Comparison of ENCODE assay signal across 10 mouse cellular contexts in the genomic region with DNA sequence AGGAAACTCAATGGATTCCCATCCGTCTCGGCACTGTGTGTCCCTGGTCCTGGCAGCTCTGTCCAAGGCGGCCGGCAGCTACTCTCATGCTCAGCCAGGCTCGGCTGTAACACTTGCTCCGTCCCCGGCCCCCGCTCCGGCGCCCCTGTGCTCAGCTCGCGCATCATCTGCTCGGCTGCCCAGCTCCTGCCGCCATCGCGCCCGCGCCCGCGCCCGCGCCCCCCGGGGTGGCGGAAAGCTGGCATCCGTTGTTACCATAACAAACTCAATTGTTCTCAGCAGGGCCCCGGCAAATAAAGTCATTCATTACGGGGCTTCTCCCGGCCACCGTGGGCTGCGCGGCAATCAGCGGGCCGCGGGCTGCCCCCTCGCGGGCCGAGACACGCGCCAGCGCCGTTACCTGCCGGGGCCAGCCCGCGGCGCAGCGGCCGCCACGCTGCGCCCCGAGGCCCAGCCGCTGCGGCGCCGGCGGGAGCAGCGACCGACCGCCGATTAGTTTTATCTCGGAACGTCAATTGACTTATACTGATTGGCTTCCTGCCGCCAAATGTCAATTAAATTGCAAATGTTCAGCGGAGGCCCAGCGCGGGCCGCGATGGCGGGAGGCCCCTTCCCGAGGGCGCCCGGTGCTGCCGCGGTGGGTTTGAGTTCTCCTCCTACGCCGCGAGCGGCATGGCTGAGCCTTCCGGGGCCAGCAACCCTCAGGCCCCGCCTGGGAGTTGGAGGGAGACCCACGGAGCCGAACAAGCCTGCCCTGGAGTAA. TPM values are rescaled to one million over a fixed set of nuclear protein-coding genes. Genes with fewer than 3 reads are reported as not detected.
DNase-seq lines count a peak whose midpoint lies in the region; ATAC-seq and TF ChIP-seq lines count a peak whose summit lies in the region.
"Had no signal": no experiment of that assay in that cellular context is flagged by ENCODE, and none has a peak within 500 bp of the region (broad histone marks: within the 10 kb centered on the region; RNA-seq: fewer than 3 reads in every experiment).

No protein-coding gene starts in this region.

- peaks cover 80% of the 10 kb centered on the region for H3K27me3 ChIP-seq in heart, embryonic 12.5 days (replicated peaks)
- H3K27me3 ChIP-seq in liver, embryonic 12.5 days (replicated peaks), result peaks cover 87% of the 10 kb centered on the region

- no peak for DNase-seq in heart, adult 18-20 months
- no peak for DNase-seq in ES-E14 (ENCODE audit: low read depth, low spot score)
- peak; percentile 73 for DNase-seq in embryo, embryonic 10 days (ENCODE audit: low spot score)
- DNase-seq in heart, postnatal 4 days, result peak; percentile 25
- DNase-seq in right cerebral cortex, postnatal 25 days, result peak; percentile 14
- DNase-seq in thymus, postnatal 0 days (ENCODE audit: low spot score), result no peak

- peak overlapping the region; percentile 58 for H3K4me3 ChIP-seq in heart, embryonic 12.5 days
- peak overlapping the region; percentile 66 to 68 for H3K4me3 ChIP-seq in ES-E14 (ENCODE audit: insufficient read depth in 1 of 2, low read depth in 1 of 2, low read length in 2 of 2, poor library complexity in 1 of 2, severe bottlenecking in 1 of 2)
- H3K4me3 ChIP-seq in liver, embryonic 12.5 days, result peak overlapping the region; percentile 45

- in situ Hi-C loops in ES-E14 (cut with MboI; ENCODE audit: low sequenced_read_pairs in 2 of 2, unreplicated experiment in 2 of 2), result no loop called here

- no peaks in the 10 kb centered on the region for H3K36me3 ChIP-seq in heart, embryonic 12.5 days
- no peaks in the 10 kb centered on the region for H3K36me3 ChIP-seq in ES-E14 (ENCODE audit: control insufficient read depth, insufficient read depth, low read length, poor library complexity, severe bottlenecking)
- H3K36me3 ChIP-seq in liver, embryonic 12.5 days, result no peaks in the 10 kb centered on the region
- H3K36me3 ChIP-seq: G1E had no signal

- WGBS in heart, embryonic 12.5 days, result under 1% methylated on average over 81 of the region's 81 CpGs
- WGBS in liver, embryonic 12.5 days (ENCODE audit: insufficient replicate concordance), result 1% methylated on average over 81 of the region's 81 CpGs

- no peak overlapping the region for H3K27ac ChIP-seq in heart, embryonic 12.5 days (ENCODE audit: poor library complexity, severe bottlenecking)
- H3K27ac ChIP-seq in ES-E14 (ENCODE audit: insufficient read depth, low read depth, low read length, poor library complexity, severe bottlenecking), result no peak overlapping the region
- H3K27ac ChIP-seq in liver, embryonic 12.5 days, result no peak overlapping the region

- H3K9me3 ChIP-seq in heart, embryonic 12.5 days (replicated peaks), result 0 out of 2 replicates have a peak, but pooled peaks cover 2% of the 10 kb centered on the region
- no peaks in the 10 kb centered on the region for H3K9me3 ChIP-seq in ES-E14 (ENCODE audit: control insufficient read depth, insufficient read depth, low read depth, low read length)
- H3K9me3 ChIP-seq in liver, embryonic 12.5 days (replicated peaks), result no peaks in the 10 kb centered on the region
- H3K9me3 ChIP-seq: G1E had no signal

- peak overlapping the region; percentile 66 for H3K9ac ChIP-seq in heart, embryonic 12.5 days
- H3K9ac ChIP-seq in ES-E14 (ENCODE audit: insufficient read depth, low read depth, low read length, poor library complexity, severe bottlenecking), result peak overlapping the region; percentile 6
- H3K9ac ChIP-seq in liver, embryonic 12.5 days, result no peak overlapping the region

- H3K4me2 ChIP-seq in heart, embryonic 12.5 days, result peak overlapping the region; percentile 97
- peak overlapping the region; percentile 65 for H3K4me2 ChIP-seq in liver, embryonic 12.5 days

- H3K4me1 ChIP-seq in heart, embryonic 12.5 days (replicated peaks), result 0 out of 2 replicates have a peak, but pooled peaks cover 7% of the 10 kb centered on the region
- peaks cover 2 to 5% of the 10 kb centered on the region in 2 experiments; a peak in 2 of 4 replicates for H3K4me1 ChIP-seq in ES-E14 (ENCODE audit: control insufficient read depth in 2 of 2, insufficient read depth in 2 of 2, low read length in 2 of 2, poor library complexity in 1 of 2)
- H3K4me1 ChIP-seq in liver, embryonic 12.5 days, result no peaks in the 10 kb centered on the region; the same call in 1 of the 2 replicates

- no peak for ATAC-seq in heart, embryonic 12.5 days (ENCODE audit: insufficient number of reproducible peaks, low FRiP score)
- ATAC-seq in liver, embryonic 12.5 days, result no peak

TF ChIP-seq in ES-E14, 5 proteins besides CTCF, POLR2A, EP300 and RAD21:
- TF ChIP-seq CHD2 (IDR thresholded peaks at IDR 0.05; ENCODE audit: low read depth, low read length) (no peak), ZNF384 (IDR thresholded peaks at IDR 0.05; ENCODE audit: low read depth, low read length) (no peak), HCFC1 (IDR thresholded peaks at IDR 0.05; ENCODE audit: borderline replicate concordance, insufficient read depth, low read length) (no peak), ZC3H11A (IDR thresholded peaks at IDR 0.05; ENCODE audit: borderline replicate concordance, low read depth, low read length) (no peak)

RNA-seq across cellular contexts. Expression of gene Pax5, which starts 46.1 kb away (rescaled TPM):
- polyA plus RNA-seq in heart, embryonic 12.5 days (2016; fragmentation: Nextera tagmentation; extraction: Ambion mirVana), result not detected in 2 replicates
- 1 to 10 TPM in 1 of 2 experiments, under 1 TPM in 1; 0.82 to 8.7 TPM for total RNA-seq in heart, adult 18-20 months (2021)
- total RNA-seq in ES-E14 (2012; rRNA removed), result 0.13 and 0.21 TPM in 2 replicates
- total RNA-seq in heart, postnatal 4 days (2021), result under 1 TPM; 0.18 to 0.71 TPM
- 0.06 TPM in 1 of 2 replicates, not detected in the other for polyA plus RNA-seq in liver, embryonic 12.5 days (2016; fragmentation: Nextera tagmentation; extraction: Ambion mirVana)
- 0.03 and 0.21 TPM in 2 replicates for polyA plus RNA-seq in thymus, postnatal 0 days (2015; fragmentation: Nextera tagmentation; extraction: Ambion mirVana)
- total RNA-seq: hematopoietic stem cell, adult 5-6 weeks had no signal
- polyA plus RNA-seq: G1E had no signal

Comparison
In these comparisons a context has a peak if more than half of its experiments do, and no peak if none do; other contexts are left out.
1. DNase-seq: peak in embryo, embryonic 10 days (single experiment), heart, postnatal 4 days (single experiment) and right cerebral cortex, postnatal 25 days (single experiment); none in heart, adult 18-20 months (0 of 2), ES-E14 (single experiment) and thymus, postnatal 0 days (single experiment).
2. Peak in every context shown above with its lines, with median percentiles within 50 percentile points of each other: H3K4me3 ChIP-seq.